Mouse (Mus musculus): Measurements from ENCODE around the gene Fam193a. TPM values are rescaled to one million over a fixed set of nuclear protein-coding genes. Genes with fewer than 3 reads are reported as not detected.

The Fam193a gene
- polyA plus RNA-seq, 1 experiment = 130 TPM

- H3K4me1 ChIP-seq (replicated peaks; ENCODE audit: control insufficient read depth, insufficient read depth, low read length) = no peaks in the 10 kb centered on the region
- no peak overlapping the region for H3K27ac ChIP-seq (ENCODE audit: control insufficient read depth, insufficient read depth, low read length)
- no peaks in the 10 kb centered on the region for H3K36me3 ChIP-seq (ENCODE audit: control insufficient read depth, insufficient read depth, low read length)
- H3K4me3 ChIP-seq (ENCODE audit: control insufficient read depth, insufficient read depth, low read length) = no peak overlapping the region
- H3K27me3 ChIP-seq (ENCODE audit: control insufficient read depth, insufficient read depth, low read length) = no peaks in the 10 kb centered on the region
- no peak for DNase-seq
- 95% methylated on average over 2 of the region's 2 CpGs for WGBS
- TF ChIP-seq POLR2A (IDR thresholded peaks at IDR 0.05; ENCODE audit: control insufficient read depth, extremely low read depth, insufficient read depth, low read length, poor library complexity) (no peak), CTCF (IDR thresholded peaks at IDR 0.05; ENCODE audit: borderline replicate concordance, control insufficient read depth, extremely low read depth, insufficient read depth, low read length, poor library complexity) (no peak)
These were observed 26.3 kb downstream of the Fam193a start for GRCm38 (mm10) chr5:34395850-34396540.

GRCm38 (mm10) chr5:34397866-34398265 lies 28.1 kb downstream of the Fam193a start:
- no peaks in the 10 kb centered on the region for H3K27me3 ChIP-seq (ENCODE audit: control insufficient read depth, insufficient read depth, low read length)
- no peaks in the 10 kb centered on the region for H3K36me3 ChIP-seq (ENCODE audit: control insufficient read depth, insufficient read depth, low read length)
- DNase-seq = no peak
- H3K27ac ChIP-seq (ENCODE audit: control insufficient read depth, insufficient read depth, low read length) = no peak overlapping the region
- H3K4me3 ChIP-seq (ENCODE audit: control insufficient read depth, insufficient read depth, low read length) = no peak overlapping the region
- no peak for TF ChIP-seq POLR2A (IDR thresholded peaks at IDR 0.05; ENCODE audit: control insufficient read depth, extremely low read depth, insufficient read depth, low read length, poor library complexity)
- no peak for TF ChIP-seq CTCF (IDR thresholded peaks at IDR 0.05; ENCODE audit: borderline replicate concordance, control insufficient read depth, extremely low read depth, insufficient read depth, low read length, poor library complexity)
- H3K4me1 ChIP-seq (replicated peaks; ENCODE audit: control insufficient read depth, insufficient read depth, low read length) = no peaks in the 10 kb centered on the region
- WGBS = 97% methylated on average over 2 of the region's 2 CpGs

- Histone ChIP-seq H3K27ac (ENCODE audit: control insufficient read depth, insufficient read depth, low read length) (no peak overlapping the region), H3K36me3 (ENCODE audit: control insufficient read depth, insufficient read depth, low read length) (no peaks in the 10 kb centered on the region), H3K4me1 (replicated peaks; ENCODE audit: control insufficient read depth, insufficient read depth, low read length) (no peaks in the 10 kb centered on the region), H3K27me3 (ENCODE audit: control insufficient read depth, insufficient read depth, low read length) (no peaks in the 10 kb centered on the region), H3K4me3 (ENCODE audit: control insufficient read depth, insufficient read depth, low read length) (no peak overlapping the region)
- 83% methylated on average over 1 of the region's 1 CpGs for WGBS
- DNase-seq = no peak
- TF ChIP-seq CTCF (IDR thresholded peaks at IDR 0.05; ENCODE audit: borderline replicate concordance, control insufficient read depth, extremely low read depth, insufficient read depth, low read length, poor library complexity) = no peak
- no peak for TF ChIP-seq POLR2A (IDR thresholded peaks at IDR 0.05; ENCODE audit: control insufficient read depth, extremely low read depth, insufficient read depth, low read length, poor library complexity)
These were observed 28.6 kb downstream of the Fam193a start for GRCm38 (mm10) chr5:34398326-34398725.

GRCm38 (mm10) chr5:34407366-34407918 lies 37.7 kb downstream of the Fam193a start:
- DNase-seq = peak; percentile 21
- H3K4me3 ChIP-seq (ENCODE audit: control insufficient read depth, insufficient read depth, low read length) = no peak overlapping the region
- 0 out of 2 replicates have a peak, but pooled peaks cover 4% of the 10 kb centered on the region for H3K36me3 ChIP-seq (ENCODE audit: control insufficient read depth, insufficient read depth, low read length)
- no peaks in the 10 kb centered on the region for H3K27me3 ChIP-seq (ENCODE audit: control insufficient read depth, insufficient read depth, low read length)
- peak overlapping the region; percentile 92 for H3K27ac ChIP-seq (ENCODE audit: control insufficient read depth, insufficient read depth, low read length)
- H3K4me1 ChIP-seq (replicated peaks; ENCODE audit: control insufficient read depth, insufficient read depth, low read length) = peaks cover 9% of the 10 kb centered on the region
- 51% methylated on average over 6 of the region's 6 CpGs for WGBS
- TF ChIP-seq CTCF (IDR thresholded peaks at IDR 0.05; ENCODE audit: borderline replicate concordance, control insufficient read depth, extremely low read depth, insufficient read depth, low read length, poor library complexity) (no peak), POLR2A (IDR thresholded peaks at IDR 0.05; ENCODE audit: control insufficient read depth, extremely low read depth, insufficient read depth, low read length, poor library complexity) (no peak)

GRCm38 (mm10) chr5:34409002-34409401 lies 39.3 kb downstream of the Fam193a start:
- 95% methylated on average over 1 of the region's 1 CpGs for WGBS
- no peak for TF ChIP-seq POLR2A (IDR thresholded peaks at IDR 0.05; ENCODE audit: control insufficient read depth, extremely low read depth, insufficient read depth, low read length, poor library complexity)
- TF ChIP-seq CTCF (IDR thresholded peaks at IDR 0.05; ENCODE audit: borderline replicate concordance, control insufficient read depth, extremely low read depth, insufficient read depth, low read length, poor library complexity) = no peak
- H3K4me1 ChIP-seq (replicated peaks; ENCODE audit: control insufficient read depth, insufficient read depth, low read length) = peaks cover 9% of the 10 kb centered on the region
- H3K27me3 ChIP-seq (ENCODE audit: control insufficient read depth, insufficient read depth, low read length) = no peaks in the 10 kb centered on the region
- no peak for DNase-seq
- no peak overlapping the region for H3K4me3 ChIP-seq (ENCODE audit: control insufficient read depth, insufficient read depth, low read length)
- no peak overlapping the region for H3K27ac ChIP-seq (ENCODE audit: control insufficient read depth, insufficient read depth, low read length)
- H3K36me3 ChIP-seq (ENCODE audit: control insufficient read depth, insufficient read depth, low read length) = 0 out of 2 replicates have a peak, but pooled peaks cover 4% of the 10 kb centered on the region

GRCm38 (mm10) chr5:34410819-34411218 lies 41.1 kb downstream of the Fam193a start:
- DNase-seq = no peak
- TF ChIP-seq CTCF (IDR thresholded peaks at IDR 0.05; ENCODE audit: borderline replicate concordance, control insufficient read depth, extremely low read depth, insufficient read depth, low read length, poor library complexity) (no peak), POLR2A (IDR thresholded peaks at IDR 0.05; ENCODE audit: control insufficient read depth, extremely low read depth, insufficient read depth, low read length, poor library complexity) (no peak)
- H3K36me3 ChIP-seq (ENCODE audit: control insufficient read depth, insufficient read depth, low read length) = 0 out of 2 replicates have a peak, but pooled peaks cover 4% of the 10 kb centered on the region
- no peak overlapping the region for H3K4me3 ChIP-seq (ENCODE audit: control insufficient read depth, insufficient read depth, low read length)
- WGBS = 87% methylated on average over 4 of the region's 4 CpGs
- H3K27ac ChIP-seq (ENCODE audit: control insufficient read depth, insufficient read depth, low read length) = no peak overlapping the region
- peaks cover 9% of the 10 kb centered on the region for H3K4me1 ChIP-seq (replicated peaks; ENCODE audit: control insufficient read depth, insufficient read depth, low read length)
- H3K27me3 ChIP-seq (ENCODE audit: control insufficient read depth, insufficient read depth, low read length) = no peaks in the 10 kb centered on the region

Data from thymus, adult 2 months (tissue).